Mouse (Mus musculus) embryonic facial prominence, embryonic 15.5 days (tissue): ENCODE data around the gene Pitpnm2. TPM values are rescaled to one million over a fixed set of nuclear protein-coding genes. Genes with fewer than 3 reads are reported as not detected.

Experiments used
- ATAC-seq: fragments of 200-750 bp; cut with Nextera tagmentation; 2 replicates; pipeline ENCODE4 v1.8.0; 2017; ENCODE audit warnings: low read depth, moderate TSS enrichment; ENCODE audit not compliant: insufficient number of reproducible peaks, low FRiP score, low TSS enrichment
- H3K27ac ChIP-seq: fragments of 300-500 bp; sonication (generic); replicated peaks from 2 replicates; pipeline ENCODE4 v1.5.1; 2015; ENCODE audit warnings: mild to moderate bottlenecking, inconsistent platforms
- H3K27me3 ChIP-seq: fragments of 300-500 bp; sonication (generic); 2 replicates; pipeline ENCODE4 v1.6.1; 2015; ENCODE audit warnings: inconsistent platforms
- H3K36me3 ChIP-seq: fragments of 300-500 bp; sonication (generic); 2 replicates; pipeline ENCODE4 v1.6.1; 2015; ENCODE audit warnings: mild to moderate bottlenecking, inconsistent platforms
- H3K4me1 ChIP-seq: fragments of 300-500 bp; sonication (generic); 2 replicates; pipeline ENCODE4 v1.6.1; 2015; ENCODE audit warnings: inconsistent platforms
- H3K4me2 ChIP-seq: fragments of 300-500 bp; sonication (generic); replicated peaks from 2 replicates; pipeline ENCODE4 v1.6.1; 2015; ENCODE audit warnings: mild to moderate bottlenecking, inconsistent platforms
- H3K4me3 ChIP-seq: fragments of 300-500 bp; sonication (generic); replicated peaks from 2 replicates; pipeline ENCODE4 v1.5.1; 2015; ENCODE audit warnings: mild to moderate bottlenecking, inconsistent platforms
- H3K9ac ChIP-seq: fragments of 300-500 bp; sonication (generic); 2 replicates; pipeline ENCODE4 v1.6.1; 2015; ENCODE audit warnings: inconsistent platforms
- H3K9me3 ChIP-seq: fragments of 300-500 bp; sonication (generic); replicated peaks from 2 replicates; pipeline ENCODE4 v1.6.1; 2016; ENCODE audit warnings: inconsistent platforms
- WGBS: fragments of 180-500 bp; shearing (Covaris S2); methylation state at CpG from one replicate; pipeline ENCODE4 v1.1.7; 2015; 5-methylcytosine and 5-hydroxymethylcytosine counted together
- polyA plus RNA-seq: library from polyadenylated mRNA; unstranded; fragments of >200 nt; fragmentation: Nextera tagmentation; extraction: Ambion mirVana; gene quantifications from 2 replicates; pipeline ENCODE4 v1.2.1, GENCODE M21; 2015

Pitpnm2 gene
- polyA plus RNA-seq, 1 experiment from 2014 or later = 5.0 TPM

DNA sequence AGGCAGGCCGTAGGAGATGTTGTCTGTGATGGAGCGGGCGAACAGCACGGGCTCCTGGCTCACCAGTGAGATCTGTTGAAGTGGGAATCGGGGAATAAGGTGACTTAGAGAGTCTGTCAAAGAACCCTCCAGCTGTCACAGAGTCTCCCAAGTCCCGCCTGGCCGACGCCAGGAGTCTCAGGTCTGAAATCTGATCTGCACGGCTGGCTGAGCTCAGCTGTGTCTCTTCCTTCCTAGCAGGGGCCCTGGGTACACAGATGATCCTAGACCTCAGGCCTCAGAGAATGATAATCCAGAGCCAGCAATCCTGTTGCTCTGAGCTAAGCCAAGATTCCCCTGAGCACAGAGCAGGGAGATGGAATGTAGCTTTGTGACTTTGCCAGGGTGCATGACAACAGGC is 175.9 kb downstream of the Pitpnm2 start:
- Histone ChIP-seq H3K4me1 (peaks cover 28% of the 10 kb centered on the region), H3K4me3 (no peak overlapping the region), H3K27ac (no peak overlapping the region), H3K27me3 (no peaks in the 10 kb centered on the region), H3K4me2 (no peak overlapping the region), H3K9ac (no peak overlapping the region), H3K36me3 (no peaks in the 10 kb centered on the region), H3K9me3 (no peaks in the 10 kb centered on the region)
- ATAC-seq = peak; percentile 36
- WGBS = 32% methylated on average over 9 of the region's 9 CpGs

DNA sequence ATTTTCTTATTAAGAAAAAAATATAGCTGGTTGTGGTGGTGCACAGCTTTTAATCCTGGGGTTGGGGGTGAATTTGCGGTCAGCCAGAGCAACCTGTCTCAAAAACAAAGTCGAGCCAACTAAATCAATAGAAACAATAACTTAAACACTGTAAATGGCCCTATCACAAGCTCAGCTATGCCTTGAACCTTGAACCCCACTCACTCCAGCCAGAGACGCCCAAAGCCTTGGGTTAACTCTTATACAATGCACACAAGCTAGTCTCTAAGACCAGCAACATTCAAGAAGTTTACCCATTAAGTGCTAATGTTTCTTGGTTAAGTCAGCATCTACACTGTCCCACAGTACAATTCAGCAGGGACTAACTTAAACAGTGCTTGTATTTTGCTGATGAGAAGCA is 179.9 kb downstream of the Pitpnm2 start:
- H3K4me2 ChIP-seq = no peak overlapping the region
- no peak overlapping the region for H3K4me3 ChIP-seq
- no peaks in the 10 kb centered on the region for H3K9me3 ChIP-seq
- no peak overlapping the region for H3K9ac ChIP-seq
- H3K27me3 ChIP-seq = no peaks in the 10 kb centered on the region
- 83% methylated on average over 3 of the region's 3 CpGs for WGBS
- no peak overlapping the region for H3K27ac ChIP-seq
- no peaks in the 10 kb centered on the region for H3K36me3 ChIP-seq
- H3K4me1 ChIP-seq = peaks cover 8% of the 10 kb centered on the region; the same call in 1 of the 2 replicates
- no peak for ATAC-seq

Other genes starting within 250 kb of the Pitpnm2 start
- gene Vps37b, start 217.5 kb downstream of the Pitpnm2 start, polyA plus RNA-seq = 37.7 and 39.1 TPM in 2 replicates
- gene Abcb9, start 154.0 kb downstream of the Pitpnm2 start, polyA plus RNA-seq = 2.4 and 2.9 TPM in 2 replicates
- gene Ogfod2, start 137.5 kb downstream of the Pitpnm2 start, polyA plus RNA-seq = 21.8 and 25.7 TPM in 2 replicates
- gene Arl6ip4, start 133.7 kb downstream of the Pitpnm2 start, polyA plus RNA-seq = 96.2 and 103 TPM in 2 replicates
- 6.8 and 9.6 TPM in 2 replicates for gene Mphosph9, start 78.2 kb upstream of the Pitpnm2 start, polyA plus RNA-seq
- 16.9 and 17.8 TPM in 2 replicates for gene 2810006K23Rik, start 78.3 kb upstream of the Pitpnm2 start, polyA plus RNA-seq
- gene Cdk2ap1, start 113.3 kb upstream of the Pitpnm2 start, polyA plus RNA-seq = 48.7 and 66.6 TPM in 2 replicates
- 75.9 and 76.7 TPM in 2 replicates for gene Sbno1, start 176.2 kb upstream of the Pitpnm2 start, polyA plus RNA-seq
- 71.2 and 72.0 TPM in 2 replicates for gene Kmt5a, start 190.2 kb upstream of the Pitpnm2 start, polyA plus RNA-seq
- 38.0 and 40.2 TPM in 2 replicates for gene Rilpl2, start 228.6 kb upstream of the Pitpnm2 start, polyA plus RNA-seq
- 26.3 and 26.5 TPM in 2 replicates for gene Snrnp35, start 233.4 kb upstream of the Pitpnm2 start, polyA plus RNA-seq